Mouse (Mus musculus): Measurements from ENCODE around the gene Vil1. TPM values are rescaled to one million over a fixed set of nuclear protein-coding genes. Genes with fewer than 3 reads are reported as not detected.
"Not testable (repeated sequence)": the region's sequence is repeated elsewhere in the genome, so short reads cannot be mapped to it uniquely, and the experiment has no call there.

Gene Vil1
- total RNA-seq, 2 experiments from 2014 or later: 0.89 to 0.92 TPM

GRCm38 (mm10) chr1:74385064-74385463 lies 24.1 kb upstream of the Vil1 start:
- no peak for DNase-seq (ENCODE audit: extremely low spot score in 1 of 2, low spot score in 2 of 2)
- intact Hi-C loops (cut with DNase I): loop anchor here (10.0 kb wide), 1 partner anchor 480 kb away; no protein-coding TSS in a partner anchor

- no peak for DNase-seq (ENCODE audit: extremely low spot score in 1 of 2, low spot score in 2 of 2)
- intact Hi-C loops (cut with DNase I): loop anchor here (10.0 kb wide), 1 partner anchor 481 kb away; no protein-coding TSS in a partner anchor
Observed at GRCm38 (mm10) chr1:74385531-74385930, 23.6 kb upstream of the Vil1 start.

- intact Hi-C loops (cut with DNase I): loop anchor here (10.0 kb wide), 1 partner anchor 482 kb away; no protein-coding TSS in a partner anchor
- no peak for DNase-seq (ENCODE audit: extremely low spot score in 1 of 2, low spot score in 2 of 2)
Observed at GRCm38 (mm10) chr1:74386363-74386713, 22.8 kb upstream of the Vil1 start.

- peak; percentile 84 to 94 for DNase-seq (ENCODE audit: extremely low spot score in 1 of 2, low spot score in 2 of 2)
- intact Hi-C loops (cut with DNase I): loop anchor here (10.0 kb wide), 1 partner anchor 482 kb away; no protein-coding TSS in a partner anchor
Observed at GRCm38 (mm10) chr1:74386714-74387385, 22.3 kb upstream of the Vil1 start.

GRCm38 (mm10) chr1:74387386-74387988 lies 21.7 kb upstream of the Vil1 start:
- DNase-seq (ENCODE audit: extremely low spot score in 1 of 2, low spot score in 2 of 2): no peak
- intact Hi-C loops (cut with DNase I): loop anchor here (10.0 kb wide), 1 partner anchor 483 kb away; no protein-coding TSS in a partner anchor

- intact Hi-C loops (cut with DNase I): loop anchor here (10.0 kb wide), 1 partner anchor 484 kb away; no protein-coding TSS in a partner anchor
- DNase-seq (ENCODE audit: extremely low spot score in 1 of 2, low spot score in 2 of 2): no peak
Observed at GRCm38 (mm10) chr1:74388398-74388920, 20.7 kb upstream of the Vil1 start.

GRCm38 (mm10) chr1:74389831-74390286 lies 19.3 kb upstream of the Vil1 start:
- intact Hi-C loops (cut with DNase I): loop anchor here (10.0 kb wide), 1 partner anchor 485 kb away; no protein-coding TSS in a partner anchor
- DNase-seq (ENCODE audit: extremely low spot score in 1 of 2, low spot score in 2 of 2): no peak

GRCm38 (mm10) chr1:74390287-74390906 lies 18.8 kb upstream of the Vil1 start:
- intact Hi-C loops (cut with DNase I): no loop called here
- DNase-seq (ENCODE audit: extremely low spot score in 1 of 2, low spot score in 2 of 2): peak in 1 of 2 experiments; percentile 62

GRCm38 (mm10) chr1:74390924-74391748 lies 18.0 kb upstream of the Vil1 start, which contains the start of gene Ctdsp1:
Gene Ctdsp1, plus strand, starts transcription at chr1:74391509.
- intact Hi-C loops (cut with DNase I): no loop called here
- DNase-seq (ENCODE audit: extremely low spot score in 1 of 2, low spot score in 2 of 2): peak; percentile 92 to 99

GRCm38 (mm10) chr1:74391844-74392441 lies 17.2 kb upstream of the Vil1 start:
- intact Hi-C loops (cut with DNase I): loop anchor here (2.0 kb wide), 1 partner anchor 61 kb away; no protein-coding TSS in a partner anchor
- DNase-seq (ENCODE audit: extremely low spot score in 1 of 2, low spot score in 2 of 2): peak in 1 of 2 experiments; percentile 86

- intact Hi-C loops (cut with DNase I): loop anchor here (2.0 kb wide), 1 partner anchor 60 kb away; no protein-coding TSS in a partner anchor
- DNase-seq (ENCODE audit: extremely low spot score in 1 of 2, low spot score in 2 of 2): no peak
Observed at GRCm38 (mm10) chr1:74392446-74392994, 16.7 kb upstream of the Vil1 start.

GRCm38 (mm10) chr1:74393010-74393409 lies 16.2 kb upstream of the Vil1 start:
- intact Hi-C loops (cut with DNase I): loop anchor here (2.0 kb wide), 1 partner anchor 60 kb away; no protein-coding TSS in a partner anchor
- no peak for DNase-seq (ENCODE audit: extremely low spot score in 1 of 2, low spot score in 2 of 2)

- intact Hi-C loops (cut with DNase I): loop anchor here (2.0 kb wide), 1 partner anchor 59 kb away; no protein-coding TSS in a partner anchor
- no peak for DNase-seq (ENCODE audit: extremely low spot score in 1 of 2, low spot score in 2 of 2)
Observed at GRCm38 (mm10) chr1:74393697-74394096, 15.5 kb upstream of the Vil1 start.

- DNase-seq (ENCODE audit: extremely low spot score in 1 of 2, low spot score in 2 of 2): no peak
- intact Hi-C loops (cut with DNase I): no loop called here
Observed at GRCm38 (mm10) chr1:74394311-74394710, 14.9 kb upstream of the Vil1 start.

- intact Hi-C loops (cut with DNase I): no loop called here
- DNase-seq (ENCODE audit: extremely low spot score in 1 of 2, low spot score in 2 of 2): no peak
Observed at GRCm38 (mm10) chr1:74394858-74395257, 14.3 kb upstream of the Vil1 start.

GRCm38 (mm10) chr1:74395290-74395689 lies 13.9 kb upstream of the Vil1 start:
- no peak for DNase-seq (ENCODE audit: extremely low spot score in 1 of 2, low spot score in 2 of 2)
- intact Hi-C loops (cut with DNase I): no loop called here

- DNase-seq (ENCODE audit: extremely low spot score in 1 of 2, low spot score in 2 of 2); intact Hi-C loops (cut with DNase I): not testable (repeated sequence)
Observed at GRCm38 (mm10) chr1:74396456-74397222, 12.5 kb upstream of the Vil1 start.

Measured in left cerebral cortex, postnatal 10 days (tissue).